Mouse (Mus musculus) heart, embryonic 12.5 days (tissue): Measurements from ENCODE around the gene Actg2. TPM values are rescaled to one million over a fixed set of nuclear protein-coding genes. Genes with fewer than 3 reads are reported as not detected.
A peak's percentile ranks its signal among the peaks of the same experiment; 100 is the strongest.
"Not testable (repeated sequence)": the region's sequence is repeated elsewhere in the genome, so short reads cannot be mapped to it uniquely, and the experiment has no call there.

Experiments
- ATAC-seq: fragments of 200-750 bp; cut with Nextera tagmentation; 2 replicates; pipeline ENCODE4 v1.8.0; 2017; ENCODE audit warnings: moderate TSS enrichment, moderate library complexity; ENCODE audit not compliant: insufficient number of reproducible peaks, low FRiP score
- H3K27ac ChIP-seq: fragments of 300-500 bp; sonication (generic); 2 replicates; pipeline ENCODE4 v1.5.1; 2016; ENCODE audit warnings: mild to moderate bottlenecking, moderate library complexity; ENCODE audit not compliant: poor library complexity, severe bottlenecking
- H3K27me3 ChIP-seq: fragments of 300-500 bp; sonication (generic); replicated peaks from 2 replicates; pipeline ENCODE4 v1.6.1; 2016; ENCODE audit warnings: mild to moderate bottlenecking, moderate library complexity
- H3K36me3 ChIP-seq: fragments of 300-500 bp; sonication (generic); 2 replicates; pipeline ENCODE4 v1.6.1; 2016; ENCODE audit warnings: mild to moderate bottlenecking, moderate library complexity
- H3K4me1 ChIP-seq: fragments of 300-500 bp; sonication (generic); replicated peaks from 2 replicates; pipeline ENCODE4 v1.6.1; 2016; ENCODE audit warnings: mild to moderate bottlenecking
- H3K4me2 ChIP-seq: fragments of 300-500 bp; sonication (generic); 2 replicates; pipeline ENCODE4 v1.6.1; 2016; ENCODE audit warnings: mild to moderate bottlenecking, moderate library complexity
- H3K4me3 ChIP-seq: fragments of 300-500 bp; sonication (generic); 2 replicates; pipeline ENCODE4 v1.5.1; 2016; ENCODE audit warnings: mild to moderate bottlenecking
- H3K9ac ChIP-seq: fragments of 300-500 bp; sonication (generic); 2 replicates; pipeline ENCODE4 v1.6.1; 2016; ENCODE audit warnings: mild to moderate bottlenecking, moderate library complexity
- H3K9me3 ChIP-seq: fragments of 300-500 bp; sonication (generic); replicated peaks from 2 replicates; pipeline ENCODE4 v1.6.1; 2016; ENCODE audit warnings: mild to moderate bottlenecking, moderate library complexity
- WGBS: fragments of 180-500 bp; shearing (Covaris S2); methylation state at CpG from one replicate; pipeline ENCODE4 v1.1.7; 2016; 5-methylcytosine and 5-hydroxymethylcytosine counted together
- polyA plus RNA-seq: library from polyadenylated mRNA; unstranded; fragments of >200 nt; fragmentation: Nextera tagmentation; extraction: Ambion mirVana; gene quantifications from 2 replicates; pipeline ENCODE4 v1.2.1, GENCODE M21; 2016

Actg2 gene
- polyA plus RNA-seq: 8.6 and 10.1 TPM in 2 replicates

GRCm38 (mm10) chr6:83536028-83536794 lies at the start of gene Actg2:
Gene Actg2, minus strand, starts transcription at chr6:83536265.
- H3K27ac ChIP-seq: no peak within 1 kb of the TSS
- ATAC-seq: no peak
- no peaks in the 10 kb centered on the region for H3K9me3 ChIP-seq
- no peaks in the 10 kb centered on the region for H3K27me3 ChIP-seq
- H3K4me1 ChIP-seq: peaks cover 14% of the 10 kb centered on the region
- H3K4me3 ChIP-seq: no peak within 1 kb of the TSS
- WGBS: 64% methylated on average over 12 of the region's 12 CpGs
- H3K36me3 ChIP-seq: no peaks in the 10 kb centered on the region
- H3K4me2 ChIP-seq: no peak within 1 kb of the TSS
- peak within 1 kb of the TSS; percentile 39; the same call in 1 of the 2 replicates for H3K9ac ChIP-seq

GRCm38 (mm10) chr6:83585328-83585727 lies 49.3 kb upstream of the Actg2 start:
- H3K36me3 ChIP-seq, ATAC-seq, H3K9me3 ChIP-seq, H3K4me2 ChIP-seq, H3K4me1 ChIP-seq, H3K27ac ChIP-seq, H3K4me3 ChIP-seq, H3K9ac ChIP-seq: not testable (repeated sequence)
- H3K27me3 ChIP-seq: peaks cover 15% of the 10 kb centered on the region
- 82% methylated on average over 9 of the region's 9 CpGs for WGBS

- H3K9ac ChIP-seq: no peak overlapping the region
- peaks cover 25% of the 10 kb centered on the region for H3K27me3 ChIP-seq
- H3K36me3 ChIP-seq: no peaks in the 10 kb centered on the region
- H3K4me1 ChIP-seq: no peaks in the 10 kb centered on the region
- H3K4me2 ChIP-seq: no peak overlapping the region
- no peak overlapping the region for H3K4me3 ChIP-seq
- ATAC-seq: no peak
- no peaks in the 10 kb centered on the region for H3K9me3 ChIP-seq
- 60% methylated on average over 2 of the region's 2 CpGs for WGBS
- H3K27ac ChIP-seq: no peak overlapping the region
Measured at GRCm38 (mm10) chr6:83583591-83583990, 47.5 kb upstream of the Actg2 start.

GRCm38 (mm10) chr6:83582938-83583270 lies 46.8 kb upstream of the Actg2 start:
- Histone ChIP-seq H3K36me3 (no peaks in the 10 kb centered on the region), H3K9me3 (no peaks in the 10 kb centered on the region), H3K9ac (no peak overlapping the region), H3K27ac (no peak overlapping the region), H3K4me2 (no peak overlapping the region), H3K27me3 (peaks cover 25% of the 10 kb centered on the region), H3K4me1 (no peaks in the 10 kb centered on the region), H3K4me3 (no peak overlapping the region)
- ATAC-seq: no peak
- 1% methylated on average over 6 of the region's 6 CpGs for WGBS

- H3K4me1 ChIP-seq: no peaks in the 10 kb centered on the region
- no peak for ATAC-seq
- WGBS: 54% methylated on average over 20 of the region's 20 CpGs
- no peaks in the 10 kb centered on the region for H3K36me3 ChIP-seq
- H3K9ac ChIP-seq: no peak overlapping the region
- no peak overlapping the region for H3K4me3 ChIP-seq
- peaks cover 25% of the 10 kb centered on the region for H3K27me3 ChIP-seq
- H3K4me2 ChIP-seq: no peak overlapping the region
- no peaks in the 10 kb centered on the region for H3K9me3 ChIP-seq
- H3K27ac ChIP-seq: no peak overlapping the region
Measured at GRCm38 (mm10) chr6:83582135-83582937, 46.3 kb upstream of the Actg2 start.

GRCm38 (mm10) chr6:83577534-83577933 lies 41.5 kb upstream of the Actg2 start:
- Histone ChIP-seq H3K36me3 (no peaks in the 10 kb centered on the region), H3K27ac (no peak overlapping the region), H3K4me2 (no peak overlapping the region), H3K4me1 (0 out of 2 replicates have a peak, but pooled peaks cover 4% of the 10 kb centered on the region), H3K9me3 (no peaks in the 10 kb centered on the region), H3K27me3 (peaks cover 20% of the 10 kb centered on the region; the same call in 1 of the 2 replicates), H3K4me3 (no peak overlapping the region), H3K9ac (no peak overlapping the region)
- ATAC-seq: no peak

GRCm38 (mm10) chr6:83575609-83576008 lies 39.5 kb upstream of the Actg2 start:
- Histone ChIP-seq H3K9me3 (no peaks in the 10 kb centered on the region), H3K27ac (no peak overlapping the region), H3K9ac (no peak overlapping the region), H3K27me3 (peaks cover 15% of the 10 kb centered on the region; the same call in 1 of the 2 replicates), H3K4me1 (peaks cover 13% of the 10 kb centered on the region), H3K36me3 (no peaks in the 10 kb centered on the region), H3K4me3 (no peak overlapping the region), H3K4me2 (no peak overlapping the region)
- no peak for ATAC-seq
- 71% methylated on average over 4 of the region's 4 CpGs for WGBS

- WGBS: 0% methylated on average over 8 of the region's 11 CpGs
- Histone ChIP-seq H3K4me2 (peak within 1 kb of the TSS; percentile 88), H3K36me3 (peaks cover 11% of the 10 kb centered on the region), H3K9me3 (no peaks in the 10 kb centered on the region), H3K27ac (peak within 1 kb of the TSS; percentile 70), H3K4me3 (peak within 1 kb of the TSS; percentile 92), H3K9ac (peak within 1 kb of the TSS; percentile 87), H3K27me3 (0 out of 2 replicates have a peak, but pooled peaks cover 3% of the 10 kb centered on the region), H3K4me1 (peaks cover 20% of the 10 kb centered on the region)
- peak; percentile 46 for ATAC-seq
Measured at GRCm38 (mm10) chr6:83572671-83573070, 36.6 kb upstream of the Actg2 start, which contains the start of gene Stambp. Gene Stambp, minus strand, starts transcription at chr6:83572729.

GRCm38 (mm10) chr6:83571840-83572667 lies 36.0 kb upstream of the Actg2 start:
- Histone ChIP-seq H3K4me1 (peaks cover 24% of the 10 kb centered on the region), H3K27ac (peak overlapping the region; percentile 70; the same call in 1 of the 2 replicates)

GRCm38 (mm10) chr6:83568901-83569862 lies 33.1 kb upstream of the Actg2 start:
- no peak overlapping the region for H3K4me2 ChIP-seq
- H3K4me3 ChIP-seq: no peak overlapping the region
- H3K27ac ChIP-seq: no peak overlapping the region
- H3K9me3 ChIP-seq: no peaks in the 10 kb centered on the region
- H3K9ac ChIP-seq: no peak overlapping the region
- no peak for ATAC-seq
- WGBS: 61% methylated on average over 20 of the region's 20 CpGs
- H3K36me3 ChIP-seq: peaks cover 29% of the 10 kb centered on the region
- no peaks in the 10 kb centered on the region for H3K27me3 ChIP-seq
- H3K4me1 ChIP-seq: peaks cover 30% of the 10 kb centered on the region

More at GRCm38 (mm10) chr6:83571840-83572667, 36.0 kb upstream of the Actg2 start:
- Histone ChIP-seq H3K36me3 (peaks cover 12% of the 10 kb centered on the region), H3K4me2 (peak overlapping the region; percentile 88), H3K9me3 (no peaks in the 10 kb centered on the region), H3K4me3 (peak overlapping the region; percentile 92), H3K27me3 (0 out of 2 replicates have a peak, but pooled peaks cover 3% of the 10 kb centered on the region), H3K9ac (peak overlapping the region; percentile 87)
- peak; percentile 93 for ATAC-seq
- WGBS: 5% methylated on average over 37 of the region's 37 CpGs
